Mouse (Mus musculus) adrenal gland, postnatal 14 days (tissue): Measurements from ENCODE around the gene Psmb2. TPM values are rescaled to one million over a fixed set of nuclear protein-coding genes. Genes with fewer than 3 reads are reported as not detected.
A peak's percentile ranks its signal among the peaks of the same experiment; 100 is the strongest.

Experiments
- DNase-seq: peaks from one replicate; pipeline ENCODE4 v3.0.0; 2021; ENCODE audit warnings: mixed read lengths
- total RNA-seq: library from RNA; stranded (reverse); gene quantifications from 2 replicates; pipeline ENCODE4 v1.2.3, GENCODE M21; 2021

Gene Psmb2
- total RNA-seq, 1 experiment from 2014 or later, result 184 TPM

GRCm38 (mm10) chr4:126752608-126753141 lies 75.2 kb downstream of the Psmb2 start:
- peak; percentile 49 for DNase-seq

- peak; percentile 98 for DNase-seq
Observed at GRCm38 (mm10) chr4:126753268-126754230, 76.1 kb downstream of the Psmb2 start, which contains the start of the genes Ncdn and AU040320. Gene Ncdn, minus strand, starts transcription at chr4:126753438. Gene AU040320, plus strand, starts transcription at chr4:126753544.

- no peak for DNase-seq
Observed at GRCm38 (mm10) chr4:126754231-126754611, 76.8 kb downstream of the Psmb2 start.

- no peak for DNase-seq
Observed at GRCm38 (mm10) chr4:126754736-126755374, 77.4 kb downstream of the Psmb2 start.

GRCm38 (mm10) chr4:126756766-126757165 lies 79.3 kb downstream of the Psmb2 start:
- peak; percentile 79 for DNase-seq

GRCm38 (mm10) chr4:126758299-126758698 lies 80.9 kb downstream of the Psmb2 start:
- DNase-seq, result no peak

Other genes starting within 250 kb of the Psmb2 start
- gene Ago3, start 248.1 kb upstream of the Psmb2 start, total RNA-seq, result 19.3 and 20.8 TPM in 2 replicates
- 27.5 and 29.3 TPM in 2 replicates for gene Ago1, start 209.0 kb upstream of the Psmb2 start, total RNA-seq
- 4.3 and 5.9 TPM in 2 replicates for gene Ago4, start 144.2 kb upstream of the Psmb2 start, total RNA-seq
- gene Clspn, start 120.7 kb upstream of the Psmb2 start, total RNA-seq, result 10.2 and 11.3 TPM in 2 replicates
- 8.8 and 11.7 TPM in 2 replicates for gene 5730409E04Rik, start 67.8 kb upstream of the Psmb2 start, total RNA-seq
- gene Tfap2e, start 58.6 kb downstream of the Psmb2 start, total RNA-seq, result not detected in 2 replicates
- gene Ncdn, start 75.8 kb downstream of the Psmb2 start, total RNA-seq, result 23.8 and 30.8 TPM in 2 replicates
- gene AU040320, start 75.9 kb downstream of the Psmb2 start, total RNA-seq, result 28.9 and 32.4 TPM in 2 replicates